8 mouse cellular contexts compared by ENCODE assay signal in genomic region chr2:119156681-119157572, GRCm38 (mm10). TPM values are rescaled to one million over a fixed set of nuclear protein-coding genes. Genes with fewer than 3 reads are reported as not detected.
DNase-seq lines count a peak whose midpoint lies in the region; ATAC-seq and TF ChIP-seq lines count a peak whose summit lies in the region.

Gene Rmdn3 (minus strand): TSS chr2:119157034.

- H3K9ac ChIP-seq in forebrain, postnatal 0 days = peak within 1 kb of the TSS; percentile 91
- peak within 1 kb of the TSS; percentile 95 for H3K9ac ChIP-seq in lung, embryonic 15.5 days

- 2% methylated on average over 54 of the region's 57 CpGs for WGBS in forebrain, postnatal 0 days
- under 1% methylated on average over 56 of the region's 57 CpGs for WGBS in lung, embryonic 15.5 days

- TF ChIP-seq CTCF in G1E (IDR thresholded peaks at IDR 0.05; ENCODE audit: low read depth, low read length) = no peak
- peak; percentile 48 for TF ChIP-seq CTCF in forebrain, postnatal 0 days (IDR thresholded peaks at IDR 0.05; ENCODE audit: low read depth)

- no peaks in the 10 kb centered on the region for H3K27me3 ChIP-seq in G1E (ENCODE audit: insufficient read depth, low read length)
- H3K27me3 ChIP-seq in forebrain, postnatal 0 days (ENCODE audit: insufficient read depth, low read length) = no peaks in the 10 kb centered on the region
- no peaks in the 10 kb centered on the region for H3K27me3 ChIP-seq in lung, embryonic 15.5 days

- no peaks in the 10 kb centered on the region for H3K9me3 ChIP-seq in G1E (replicated peaks)
- H3K9me3 ChIP-seq in forebrain, postnatal 0 days (ENCODE audit: low read length) = no peaks in the 10 kb centered on the region
- H3K9me3 ChIP-seq in lung, embryonic 15.5 days = no peaks in the 10 kb centered on the region

- H3K4me2 ChIP-seq in forebrain, postnatal 0 days (ENCODE audit: low read depth) = peak within 1 kb of the TSS; percentile 93
- peak within 1 kb of the TSS; percentile 87 for H3K4me2 ChIP-seq in lung, embryonic 15.5 days

- peak within 1 kb of the TSS; percentile 100 for H3K4me3 ChIP-seq in G1E (ENCODE audit: low read depth, low read length)
- H3K4me3 ChIP-seq in forebrain, postnatal 0 days (ENCODE audit: low read depth, low read length) = peak within 1 kb of the TSS; percentile 95
- H3K4me3 ChIP-seq in lung, embryonic 15.5 days = peak within 1 kb of the TSS; percentile 99

- peak; percentile 89 for DNase-seq in G1E (ENCODE audit: low spot score)
- DNase-seq in cerebellum, adult 18-20 months = peak; percentile 95 to 98
- DNase-seq in forebrain, postnatal 0 days = peak; percentile 98
- peak; percentile 95 for DNase-seq in heart, postnatal 4 days
- DNase-seq in layer of hippocampus, adult 8-10 months (ENCODE audit: low spot score in 2 of 2) = peak; percentile 94 to 96
- DNase-seq in ovary, adult 18-20 months (ENCODE audit: low spot score) = peak; percentile 85
- peak; percentile 95 for DNase-seq in thymus, postnatal 0 days (ENCODE audit: low spot score)

- peak within 1 kb of the TSS; percentile 73 for H3K27ac ChIP-seq in forebrain, postnatal 0 days (ENCODE audit: low read depth, low read length)
- peak within 1 kb of the TSS; percentile 66 for H3K27ac ChIP-seq in lung, embryonic 15.5 days

- H3K4me1 ChIP-seq in G1E (ENCODE audit: insufficient read depth, low read depth, low read length) = peaks cover 66% of the 10 kb centered on the region
- 0 out of 2 replicates have a peak, but pooled peaks cover 6% of the 10 kb centered on the region for H3K4me1 ChIP-seq in forebrain, postnatal 0 days (ENCODE audit: insufficient read depth)
- H3K4me1 ChIP-seq in lung, embryonic 15.5 days = peaks cover 9% of the 10 kb centered on the region

- peaks cover 29% of the 10 kb centered on the region for H3K36me3 ChIP-seq in G1E (replicated peaks)
- H3K36me3 ChIP-seq in forebrain, postnatal 0 days (ENCODE audit: insufficient read depth) = peaks cover 24% of the 10 kb centered on the region
- H3K36me3 ChIP-seq in lung, embryonic 15.5 days = peaks cover 22% of the 10 kb centered on the region

- peak; percentile 30; the same call in 1 of the 2 replicates for ATAC-seq in G1E (ENCODE audit: extremely low read depth, insufficient number of reproducible peaks, low FRiP score, poor library complexity, severe bottlenecking)
- peak; percentile 95 for ATAC-seq in forebrain, postnatal 0 days
- peak; percentile 89 for ATAC-seq in lung, embryonic 15.5 days (ENCODE audit: borderline replicate concordance, extremely low read depth, low FRiP score, low TSS enrichment)

RNA-seq across cellular contexts. Expression of gene Rmdn3, which starts in this region (rescaled TPM):
- total RNA-seq in G1E (2014; fragmentation: Nextera tagmentation) (69.1 and 77.4 TPM in 2 replicates), G1E (2017) (95.9 and 104 TPM in 2 replicates)
- polyA plus RNA-seq in G1E (2012) = 53.7 and 54.9 TPM in 2 replicates
- total RNA-seq in forebrain, postnatal 0 days (2014; rRNA removed) = 45.8 and 57.3 TPM in 2 replicates
- 36.4 and 39.5 TPM in 2 replicates for polyA plus RNA-seq in forebrain, postnatal 0 days (2015; fragmentation: Nextera tagmentation; extraction: Ambion mirVana)
- total RNA-seq in heart, postnatal 4 days (2021) = 10 to 100 TPM; 16.2 to 18.9 TPM
- 10 to 100 TPM; 49.4 to 59.7 (median 52.5) TPM for total RNA-seq in layer of hippocampus, adult 8-10 months (2022)
- polyA plus RNA-seq in lung, embryonic 15.5 days (2015; fragmentation: Nextera tagmentation; extraction: Ambion mirVana) = 36.9 and 37.9 TPM in 2 replicates
- polyA plus RNA-seq in thymus, postnatal 0 days (2015; fragmentation: Nextera tagmentation; extraction: Ambion mirVana) = 32.9 and 33.5 TPM in 2 replicates

Comparison
In these comparisons a context has a peak if more than half of its experiments do, and no peak if none do; other contexts are left out.
1. Peak in every context shown above with its lines: DNase-seq, ATAC-seq, H3K4me3 ChIP-seq and H3K27ac ChIP-seq.
2. ATAC-seq: peak in every context shown above with its lines; median percentile 95 in forebrain, postnatal 0 days; 89 in lung, embryonic 15.5 days; 30 in G1E.